8 mouse cellular contexts compared by ENCODE assay signal in genomic region chr9:119402253-119403235, GRCm38 (mm10). TPM values are rescaled to one million over a fixed set of nuclear protein-coding genes. Genes with fewer than 3 reads are reported as not detected.
DNase-seq lines count a peak whose midpoint lies in the region; ATAC-seq and TF ChIP-seq lines count a peak whose summit lies in the region.

No protein-coding gene starts in this region.

- TF ChIP-seq CTCF in liver, postnatal 0 days (IDR thresholded peaks at IDR 0.05; ENCODE audit: low read depth) = no peak
- no peak for TF ChIP-seq CTCF in olfactory bulb, adult 2 months (IDR thresholded peaks at IDR 0.05; ENCODE audit: insufficient read depth, low read depth, low read length)

- H3K36me3 ChIP-seq in embryonic facial prominence, embryonic 14.5 days (ENCODE audit: control insufficient read depth, insufficient read depth, low read length) = no peaks in the 10 kb centered on the region
- H3K36me3 ChIP-seq in heart, embryonic 14.5 days (ENCODE audit: control insufficient read depth, insufficient read depth, low read length) = no peaks in the 10 kb centered on the region
- H3K36me3 ChIP-seq in liver, postnatal 0 days (replicated peaks; ENCODE audit: insufficient read depth, low read length) = no peaks in the 10 kb centered on the region

- WGBS in embryonic facial prominence, embryonic 14.5 days = under 1% methylated on average over 49 of the region's 127 CpGs
- under 1% methylated on average over 111 of the region's 127 CpGs for WGBS in heart, embryonic 14.5 days
- WGBS in liver, postnatal 0 days (ENCODE audit: insufficient replicate concordance) = under 1% methylated on average over 79 of the region's 127 CpGs
- under 1% methylated on average over 124 of the region's 127 CpGs for WGBS in olfactory bulb, adult 2 months

- H3K4me3 ChIP-seq in embryonic facial prominence, embryonic 14.5 days (ENCODE audit: low read depth, low read length) = peak overlapping the region; percentile 88
- H3K4me3 ChIP-seq in heart, embryonic 14.5 days (ENCODE audit: control insufficient read depth in 1 of 2, insufficient read depth in 1 of 2, low read depth in 1 of 2, low read length in 2 of 2) = peak overlapping the region; percentile 79 to 87
- peak overlapping the region; percentile 68 for H3K4me3 ChIP-seq in liver, postnatal 0 days (ENCODE audit: low read depth, low read length)
- H3K4me3 ChIP-seq in olfactory bulb, adult 2 months (ENCODE audit: insufficient read depth, low read depth, low read length) = peak overlapping the region; percentile 96

- no peak for TF ChIP-seq EP300 in liver, postnatal 0 days (IDR thresholded peaks at IDR 0.05; ENCODE audit: low read depth)

- ATAC-seq in embryonic facial prominence, embryonic 14.5 days (ENCODE audit: low read depth) = peak; percentile 69
- ATAC-seq in heart, embryonic 14.5 days (ENCODE audit: insufficient number of reproducible peaks, insufficient read depth, low FRiP score, low read depth) = peak; percentile 27
- peak; percentile 56 for ATAC-seq in liver, postnatal 0 days

- peak overlapping the region; percentile 98 for H3K9ac ChIP-seq in embryonic facial prominence, embryonic 14.5 days (ENCODE audit: low read depth, low read length)
- peak overlapping the region; percentile 97 for H3K9ac ChIP-seq in heart, embryonic 14.5 days (ENCODE audit: low read length)
- H3K9ac ChIP-seq in liver, postnatal 0 days (replicated peaks) = peak overlapping the region; percentile 87

- H3K27ac ChIP-seq in embryonic facial prominence, embryonic 14.5 days (replicated peaks; ENCODE audit: low read depth, low read length) = peak overlapping the region; percentile 98
- H3K27ac ChIP-seq in heart, embryonic 14.5 days (replicated peaks in 1 of 2; ENCODE audit: control insufficient read depth in 1 of 2, insufficient read depth in 1 of 2, low read depth in 2 of 2, low read length in 2 of 2) = peak overlapping the region; percentile 94 to 98
- H3K27ac ChIP-seq in liver, postnatal 0 days (ENCODE audit: low read depth) = peak overlapping the region; percentile 96
- H3K27ac ChIP-seq in olfactory bulb, adult 2 months (ENCODE audit: insufficient read depth, low read depth, low read length) = peak overlapping the region; percentile 64

- peaks cover 8% of the 10 kb centered on the region; the same call in 1 of the 2 replicates for H3K4me1 ChIP-seq in embryonic facial prominence, embryonic 14.5 days (ENCODE audit: control insufficient read depth, insufficient read depth, low read length)
- peaks cover 5 to 16% of the 10 kb centered on the region in 2 experiments for H3K4me1 ChIP-seq in heart, embryonic 14.5 days (ENCODE audit: control insufficient read depth in 2 of 2, insufficient read depth in 2 of 2, low read length in 2 of 2)
- peaks cover 23% of the 10 kb centered on the region for H3K4me1 ChIP-seq in liver, postnatal 0 days (ENCODE audit: insufficient read depth)
- H3K4me1 ChIP-seq in olfactory bulb, adult 2 months (ENCODE audit: control insufficient read depth, insufficient read depth, low read length) = peaks cover 18% of the 10 kb centered on the region

- DNase-seq in B cell, adult 2 months = peak; percentile 9 to 19
- DNase-seq in adrenal gland, postnatal 25 days = peak; percentile 50
- DNase-seq in embryonic facial prominence, embryonic 14.5 days (ENCODE audit: low spot score) = peak; percentile 53
- peak; percentile 70 for DNase-seq in kidney, postnatal 14 days
- DNase-seq in liver, postnatal 0 days = peak; percentile 49
- peak; percentile 47 to 58 for DNase-seq in thymus, postnatal 36 days

- no peaks in the 10 kb centered on the region for H3K9me3 ChIP-seq in embryonic facial prominence, embryonic 14.5 days (ENCODE audit: control insufficient read depth, low read length)
- H3K9me3 ChIP-seq in heart, embryonic 14.5 days (ENCODE audit: control insufficient read depth, low read length) = no peaks in the 10 kb centered on the region
- H3K9me3 ChIP-seq in liver, postnatal 0 days (ENCODE audit: low read length) = no peaks in the 10 kb centered on the region

- no peaks in the 10 kb centered on the region for H3K27me3 ChIP-seq in embryonic facial prominence, embryonic 14.5 days (replicated peaks; ENCODE audit: control insufficient read depth, insufficient read depth, low read length)
- no peaks in the 10 kb centered on the region for H3K27me3 ChIP-seq in heart, embryonic 14.5 days (ENCODE audit: control insufficient read depth, insufficient read depth, low read length)
- H3K27me3 ChIP-seq in liver, postnatal 0 days (ENCODE audit: insufficient read depth, low read length) = peaks cover 15% of the 10 kb centered on the region

- TF ChIP-seq POLR2A in olfactory bulb, adult 2 months (IDR thresholded peaks at IDR 0.05; ENCODE audit: insufficient read depth, low read depth, low read length) = no peak; the same call in 1 of the 2 replicates

- peak overlapping the region; percentile 98 for H3K4me2 ChIP-seq in embryonic facial prominence, embryonic 14.5 days (ENCODE audit: low read depth, low read length)
- peak overlapping the region; percentile 99 for H3K4me2 ChIP-seq in heart, embryonic 14.5 days (ENCODE audit: low read length)
- H3K4me2 ChIP-seq in liver, postnatal 0 days (ENCODE audit: low read depth, low read length) = peak overlapping the region; percentile 93

RNA-seq across cellular contexts. Expression of gene Acvr2b, which starts 0.6 kb away (rescaled TPM):
- total RNA-seq in adrenal gland, postnatal 25 days (2021) = 10.2 and 10.5 TPM in 2 replicates
- polyA plus RNA-seq in embryonic facial prominence, embryonic 14.5 days (2014; fragmentation: Nextera tagmentation; extraction: Ambion mirVana) = 18.1 and 19.4 TPM in 2 replicates
- 18.5 and 21.6 TPM in 2 replicates for polyA plus RNA-seq in heart, embryonic 14.5 days (2014; fragmentation: Nextera tagmentation; extraction: Ambion mirVana)
- 2.2 and 4.1 TPM in 2 replicates for polyA plus RNA-seq in liver, postnatal 0 days (2015; fragmentation: Nextera tagmentation; extraction: Ambion mirVana)
- not detected in 2 replicates for polyA plus RNA-seq in olfactory bulb, adult 2 months (2012; ENCODE audit: insufficient read depth, insufficient read length, low replicate concordance, missing spikeins)

RNA-seq across cellular contexts. Expression of gene Slc22a14, which starts 37.2 kb away (rescaled TPM):
- total RNA-seq in adrenal gland, postnatal 25 days (2021) = not detected in 2 replicates
- polyA plus RNA-seq in embryonic facial prominence, embryonic 14.5 days (2014; fragmentation: Nextera tagmentation; extraction: Ambion mirVana) = 0.26 TPM in 1 of 2 replicates, not detected in the other
- not detected in 2 replicates for polyA plus RNA-seq in heart, embryonic 14.5 days (2014; fragmentation: Nextera tagmentation; extraction: Ambion mirVana)
- polyA plus RNA-seq in liver, postnatal 0 days (2015; fragmentation: Nextera tagmentation; extraction: Ambion mirVana) = not detected in 2 replicates
- polyA plus RNA-seq in olfactory bulb, adult 2 months (2012; ENCODE audit: insufficient read depth, insufficient read length, low replicate concordance, missing spikeins) = not detected in 2 replicates

RNA-seq across cellular contexts. Expression of gene Exog, which starts 42.2 kb away (rescaled TPM):
- total RNA-seq in adrenal gland, postnatal 25 days (2021) = 4.6 and 5.1 TPM in 2 replicates
- polyA plus RNA-seq in embryonic facial prominence, embryonic 14.5 days (2014; fragmentation: Nextera tagmentation; extraction: Ambion mirVana) = 22.5 and 26.4 TPM in 2 replicates
- polyA plus RNA-seq in heart, embryonic 14.5 days (2014; fragmentation: Nextera tagmentation; extraction: Ambion mirVana) = 9.5 and 9.7 TPM in 2 replicates
- polyA plus RNA-seq in liver, postnatal 0 days (2015; fragmentation: Nextera tagmentation; extraction: Ambion mirVana) = 3.0 and 3.8 TPM in 2 replicates
- polyA plus RNA-seq in olfactory bulb, adult 2 months (2012; ENCODE audit: insufficient read depth, insufficient read length, low replicate concordance, missing spikeins) = not detected in 2 replicates

RNA-seq across cellular contexts. Expression of gene Xylb, which starts 45.4 kb away (rescaled TPM):
- 1.3 and 2.6 TPM in 2 replicates for total RNA-seq in adrenal gland, postnatal 25 days (2021)
- 4.8 and 5.0 TPM in 2 replicates for polyA plus RNA-seq in embryonic facial prominence, embryonic 14.5 days (2014; fragmentation: Nextera tagmentation; extraction: Ambion mirVana)
- 1.2 and 2.0 TPM in 2 replicates for polyA plus RNA-seq in heart, embryonic 14.5 days (2014; fragmentation: Nextera tagmentation; extraction: Ambion mirVana)
- polyA plus RNA-seq in liver, postnatal 0 days (2015; fragmentation: Nextera tagmentation; extraction: Ambion mirVana) = 8.2 and 9.2 TPM in 2 replicates
- polyA plus RNA-seq in olfactory bulb, adult 2 months (2012; ENCODE audit: insufficient read depth, insufficient read length, low replicate concordance, missing spikeins) = not detected in 2 replicates

Comparison
In these comparisons a context has a peak if more than half of its experiments do, and no peak if none do; other contexts are left out.
1. Peak in every context shown above with its lines: DNase-seq, ATAC-seq, H3K4me3 ChIP-seq and H3K27ac ChIP-seq.
2. DNase-seq: peak in every context shown above with its lines; median percentile 70 in kidney, postnatal 14 days; 53 in embryonic facial prominence, embryonic 14.5 days; 52 in thymus, postnatal 36 days; 50 in adrenal gland, postnatal 25 days; 49 in liver, postnatal 0 days; 14 in B cell, adult 2 months.